Mouse (Mus musculus): ENCODE results near the gene Col4a4.
A peak's percentile ranks its signal among the peaks of the same experiment; 100 is the strongest.

Col4a4 gene

GRCm38 (mm10) chr1:82577915-82578314, 8.7 kb downstream of the Col4a4 start:
- DNase-seq (ENCODE audit: low read depth, low spot score) = no peak

GRCm38 (mm10) chr1:82577339-82577738, 9.3 kb downstream of the Col4a4 start:
- DNase-seq (ENCODE audit: low read depth, low spot score) = no peak

- DNase-seq (ENCODE audit: low read depth, low spot score) = no peak
Observed at GRCm38 (mm10) chr1:82576182-82576581, 10.5 kb downstream of the Col4a4 start.

GRCm38 (mm10) chr1:82575681-82576080, 11.0 kb downstream of the Col4a4 start:
- no peak for DNase-seq (ENCODE audit: low read depth, low spot score)

- no peak for DNase-seq (ENCODE audit: low read depth, low spot score)
Observed at GRCm38 (mm10) chr1:82571758-82572157, 14.9 kb downstream of the Col4a4 start.

- no peak for DNase-seq (ENCODE audit: low read depth, low spot score)
Observed at GRCm38 (mm10) chr1:82569405-82569804, 17.2 kb downstream of the Col4a4 start.

- no peak for DNase-seq (ENCODE audit: low read depth, low spot score)
Observed at GRCm38 (mm10) chr1:82560223-82560622, 26.4 kb downstream of the Col4a4 start.

GRCm38 (mm10) chr1:82554889-82555288, 31.8 kb downstream of the Col4a4 start:
- DNase-seq (ENCODE audit: low read depth, low spot score) = no peak

GRCm38 (mm10) chr1:82554443-82554850, 32.2 kb downstream of the Col4a4 start:
- DNase-seq (ENCODE audit: low read depth, low spot score) = no peak

- DNase-seq (ENCODE audit: low read depth, low spot score) = no peak
Observed at GRCm38 (mm10) chr1:82545199-82545960, 41.3 kb downstream of the Col4a4 start.

- DNase-seq (ENCODE audit: low read depth, low spot score) = no peak
Observed at GRCm38 (mm10) chr1:82544419-82545185, 42.0 kb downstream of the Col4a4 start.

GRCm38 (mm10) chr1:82543934-82544333, 42.7 kb downstream of the Col4a4 start:
- DNase-seq (ENCODE audit: low read depth, low spot score) = no peak

GRCm38 (mm10) chr1:82540056-82540455, 46.6 kb downstream of the Col4a4 start:
- DNase-seq (ENCODE audit: low read depth, low spot score) = no peak

- DNase-seq (ENCODE audit: low read depth, low spot score) = no peak
Observed at GRCm38 (mm10) chr1:82537848-82538247, 48.8 kb downstream of the Col4a4 start.

- DNase-seq (ENCODE audit: low read depth, low spot score) = no peak
Observed at GRCm38 (mm10) chr1:82536515-82537174, 50.0 kb downstream of the Col4a4 start.

- no peak for DNase-seq (ENCODE audit: low read depth, low spot score)
Observed at GRCm38 (mm10) chr1:82527931-82528330, 58.7 kb downstream of the Col4a4 start.

GRCm38 (mm10) chr1:82491954-82492353, 94.7 kb downstream of the Col4a4 start:
- DNase-seq (ENCODE audit: low read depth, low spot score) = no peak

GRCm38 (mm10) chr1:82486371-82486770, 100.3 kb downstream of the Col4a4 start:
- no peak for DNase-seq (ENCODE audit: low read depth, low spot score)

- DNase-seq (ENCODE audit: low read depth, low spot score) = no peak
Observed at GRCm38 (mm10) chr1:82482371-82482770, 104.3 kb downstream of the Col4a4 start.

GRCm38 (mm10) chr1:82479696-82480487, 106.8 kb downstream of the Col4a4 start:
- no peak for DNase-seq (ENCODE audit: low read depth, low spot score)

GRCm38 (mm10) chr1:82476746-82477145, 109.9 kb downstream of the Col4a4 start:
- DNase-seq (ENCODE audit: low read depth, low spot score) = no peak

GRCm38 (mm10) chr1:82476256-82476655, 110.4 kb downstream of the Col4a4 start:
- DNase-seq (ENCODE audit: low read depth, low spot score) = peak; percentile 18

All from brain, embryonic 18.5 days (tissue).